Mouse (Mus musculus): ENCODE measurements at regions not wholly inside any gene's neighbourhood (a gene's known extent, or its start where the extent isn't known, plus 50 kb on each side); places are given as distances from the start of the nearest gene placed in this dataset.

- TF ChIP-seq CTCF (IDR thresholded peaks at IDR 0.05; ENCODE audit: borderline replicate concordance, extremely low read depth, insufficient read depth, insufficient read length) = no peak
- no peak for TF ChIP-seq POLR2A (IDR thresholded peaks at IDR 0.05; ENCODE audit: borderline replicate concordance, extremely low read depth, insufficient read depth, insufficient read length, poor library complexity, severe bottlenecking)
Observed at GRCm38 (mm10) chr12:16035551-16035950, 218.8 kb upstream of the Trib2 start.

All from brain, embryonic 14.5 days (tissue).